Mouse (Mus musculus) C2C12 (cell line): Measurements from ENCODE around the gene Ccpg1. TPM values are rescaled to one million over a fixed set of nuclear protein-coding genes. Genes with fewer than 3 reads are reported as not detected.

Source experiments
- H3K27me3 ChIP-seq: one replicate; pipeline ENCODE4 v1.6.1; 2011; ENCODE audit not compliant: control insufficient read depth, insufficient read depth, insufficient read length
- H3K36me3 ChIP-seq: one replicate; pipeline ENCODE4 v1.6.1; 2011; ENCODE audit not compliant: control insufficient read depth, insufficient read depth
- H3K4me3 ChIP-seq: one replicate; pipeline ENCODE4 v1.5.1; 2011; ENCODE audit warnings: mild to moderate bottlenecking, control low read depth; ENCODE audit not compliant: poor library complexity, insufficient read depth, severe bottlenecking
- H3K79me2 ChIP-seq: one replicate; pipeline ENCODE4 v1.6.1; 2011; ENCODE audit not compliant: control insufficient read depth, insufficient read depth
- H3K79me3 ChIP-seq: one replicate; pipeline ENCODE4 v1.6.1; 2011; ENCODE audit warnings: low read depth, control low read depth
- H3ac ChIP-seq: one replicate; pipeline ENCODE3; 2011; ENCODE audit warnings: low read depth; ENCODE audit not compliant: control insufficient read depth, insufficient read length
- CEBPB ChIP-seq: IDR thresholded peaks from one replicate; pipeline ENCODE4 v1.6.1; 2011; ENCODE audit warnings: low read depth, mild to moderate bottlenecking, control low read depth, moderate library complexity
- CTCF ChIP-seq: IDR thresholded peaks from one replicate; pipeline ENCODE4 v1.5.1; 2011; ENCODE audit not compliant: control insufficient read depth, insufficient read depth, insufficient read length
- FOSL1 ChIP-seq: IDR thresholded peaks from one replicate; pipeline ENCODE4 v1.8.0; 2011; ENCODE audit warnings: mild to moderate bottlenecking, low read length; ENCODE audit not compliant: poor library complexity, insufficient read depth, severe bottlenecking
- MAX ChIP-seq: IDR thresholded peaks from one replicate; pipeline ENCODE4 v1.6.1; 2011; ENCODE audit warnings: mild to moderate bottlenecking, control low read depth
- MYOD1 ChIP-seq: IDR thresholded peaks from one replicate; pipeline ENCODE4 v1.6.1; 2011; ENCODE audit warnings: low read depth; ENCODE audit not compliant: control insufficient read depth, insufficient read length
- MYOG ChIP-seq: IDR thresholded peaks from one replicate; pipeline ENCODE4 v1.6.1; 2011; ENCODE audit not compliant: control insufficient read depth, insufficient read length; ENCODE audit errors: extremely low read depth
- USF1 ChIP-seq: IDR thresholded peaks from one replicate; pipeline ENCODE4 v1.6.1; 2011; ENCODE audit warnings: low read depth, mild to moderate bottlenecking, control low read depth, moderate library complexity
- microRNA-seq: library from miRNA; unstranded; fragments of <30 nt; microRNA quantifications from one replicate; pipeline ENCODE4, GENCODE M21; 2019; ENCODE audit warnings: borderline microRNAs expressed
- polyA plus RNA-seq: library from polyadenylated mRNA; unstranded; fragments of >200 nt; fragmentation: generic; extraction: Trizol; gene quantifications from one replicate; pipeline ENCODE4 v1.2.1, GENCODE M21; 2012; ENCODE audit warnings: missing spikeins

The Ccpg1 gene
- polyA plus RNA-seq, 1 experiment, result 3.5 TPM

DNA sequence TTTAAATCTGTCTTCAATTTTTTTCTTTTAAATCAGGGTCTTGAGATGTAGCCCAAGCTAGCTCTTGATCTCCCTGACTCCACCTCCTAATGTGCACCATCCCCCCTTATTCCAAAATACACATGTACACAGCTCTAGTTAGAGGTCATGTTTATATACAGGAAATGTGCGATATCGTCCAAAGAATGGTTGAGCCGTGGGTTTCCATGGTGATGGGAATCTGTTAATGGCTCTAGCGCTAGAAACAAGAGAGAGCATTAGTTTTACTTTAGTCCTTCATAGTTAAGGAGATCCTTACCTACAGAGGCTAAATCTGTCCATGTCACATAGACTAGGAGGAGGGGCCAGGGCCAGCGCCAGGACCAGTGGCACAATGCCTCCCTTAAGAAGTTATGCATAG lies 64.6 kb downstream of the Ccpg1 start:
- peaks cover 13% of the 10 kb centered on the region for H3K27me3 ChIP-seq
- H3K36me3 ChIP-seq, result no peaks in the 10 kb centered on the region
- TF ChIP-seq MYOD1 (no peak), MAX (no peak), MYOG (no peak), FOSL1 (no peak), USF1 (no peak), CEBPB (no peak), CTCF (no peak)
- no peak overlapping the region for H3ac ChIP-seq
- H3K4me3 ChIP-seq, result no peak overlapping the region
- H3K79me2 ChIP-seq, result no peaks in the 10 kb centered on the region
- H3K79me3 ChIP-seq, result no peaks in the 10 kb centered on the region

DNA sequence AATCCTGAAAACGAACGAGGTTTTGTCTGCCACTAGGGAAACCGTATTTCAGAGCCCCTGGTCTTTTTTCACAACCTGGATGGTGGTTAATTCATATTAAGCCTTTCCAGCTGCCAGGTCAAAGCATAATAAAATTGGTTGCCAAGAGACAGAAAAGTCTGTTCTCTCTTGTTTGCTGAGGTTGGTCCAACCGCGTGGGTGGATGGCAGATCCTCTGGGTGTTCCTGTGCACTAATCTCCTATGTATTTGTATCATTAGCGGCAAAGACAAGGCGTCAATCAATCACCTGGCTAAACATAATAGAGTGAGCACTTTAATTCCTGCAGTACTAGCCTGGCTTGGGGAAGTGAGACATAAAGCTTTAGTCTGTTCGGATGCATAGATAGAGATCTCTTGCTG lies 65.4 kb downstream of the Ccpg1 start:
- Histone ChIP-seq H3K4me3 (no peak overlapping the region), H3K79me3 (no peaks in the 10 kb centered on the region), H3K36me3 (no peaks in the 10 kb centered on the region), H3ac (no peak overlapping the region), H3K79me2 (no peaks in the 10 kb centered on the region), H3K27me3 (peaks cover 12% of the 10 kb centered on the region)
- TF ChIP-seq MAX, result no peak
- TF ChIP-seq CEBPB, result no peak
- no peak for TF ChIP-seq USF1

DNA sequence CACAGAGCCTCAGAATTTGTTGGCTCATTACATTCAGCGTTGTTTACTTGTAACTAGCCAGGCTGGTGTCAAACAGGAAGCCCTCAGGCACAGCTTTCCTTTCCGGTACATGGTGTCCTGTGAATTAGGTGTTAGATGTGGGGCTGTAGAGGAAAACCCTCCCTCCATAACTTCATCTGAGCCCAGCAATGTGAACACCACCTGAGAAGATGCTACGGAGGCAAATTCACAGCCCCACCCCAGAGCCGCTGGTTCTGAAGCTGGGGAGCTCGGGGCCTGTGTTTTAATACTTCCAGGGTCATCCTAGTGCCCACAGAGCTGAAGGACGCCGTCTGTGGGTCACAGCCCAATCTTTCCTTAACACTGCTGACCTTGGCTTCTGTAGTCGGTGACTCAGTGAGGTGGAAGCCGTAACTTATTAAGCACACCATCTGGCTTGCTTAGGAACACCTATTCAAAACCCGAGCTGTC lies 70.2 kb downstream of the Ccpg1 start:
- H3K27me3 ChIP-seq, result peaks cover 12% of the 10 kb centered on the region
- no peak overlapping the region for H3ac ChIP-seq
- no peaks in the 10 kb centered on the region for H3K36me3 ChIP-seq
- no peak for TF ChIP-seq CTCF
- TF ChIP-seq MYOG, result no peak
- no peak for TF ChIP-seq MYOD1
- TF ChIP-seq CEBPB, result no peak
- H3K79me3 ChIP-seq, result no peaks in the 10 kb centered on the region
- H3K4me3 ChIP-seq, result no peak overlapping the region
- no peaks in the 10 kb centered on the region for H3K79me2 ChIP-seq

DNA sequence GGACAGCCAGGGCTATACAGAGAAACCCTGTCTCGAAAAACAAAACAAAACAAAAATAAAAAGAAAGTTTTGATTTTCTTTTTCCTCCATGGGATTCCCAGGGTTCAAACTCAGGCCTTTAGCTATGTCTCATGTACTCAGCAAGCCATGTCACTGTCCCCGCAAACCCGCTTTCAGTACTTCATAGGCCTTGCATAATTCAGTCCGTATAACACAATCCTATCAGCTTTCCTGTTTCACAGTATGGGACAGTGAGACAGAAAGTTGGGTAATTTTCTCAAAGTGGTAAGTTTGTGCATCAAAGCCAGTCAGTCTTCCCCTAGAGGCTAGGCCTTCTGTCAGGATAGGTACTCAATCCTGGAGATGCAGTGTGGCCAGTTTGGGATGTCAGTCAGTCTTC lies 74.0 kb downstream of the Ccpg1 start:
- Histone ChIP-seq H3K79me2 (no peaks in the 10 kb centered on the region), H3K36me3 (no peaks in the 10 kb centered on the region), H3K4me3 (no peak overlapping the region), H3ac (no peak overlapping the region), H3K27me3 (peaks cover 9% of the 10 kb centered on the region), H3K79me3 (no peaks in the 10 kb centered on the region)
- no peak for TF ChIP-seq USF1
- no peak for TF ChIP-seq FOSL1
- TF ChIP-seq CTCF, result no peak
- TF ChIP-seq CEBPB, result no peak
- no peak for TF ChIP-seq MYOG
- TF ChIP-seq MYOD1, result no peak
- no peak for TF ChIP-seq MAX

DNA sequence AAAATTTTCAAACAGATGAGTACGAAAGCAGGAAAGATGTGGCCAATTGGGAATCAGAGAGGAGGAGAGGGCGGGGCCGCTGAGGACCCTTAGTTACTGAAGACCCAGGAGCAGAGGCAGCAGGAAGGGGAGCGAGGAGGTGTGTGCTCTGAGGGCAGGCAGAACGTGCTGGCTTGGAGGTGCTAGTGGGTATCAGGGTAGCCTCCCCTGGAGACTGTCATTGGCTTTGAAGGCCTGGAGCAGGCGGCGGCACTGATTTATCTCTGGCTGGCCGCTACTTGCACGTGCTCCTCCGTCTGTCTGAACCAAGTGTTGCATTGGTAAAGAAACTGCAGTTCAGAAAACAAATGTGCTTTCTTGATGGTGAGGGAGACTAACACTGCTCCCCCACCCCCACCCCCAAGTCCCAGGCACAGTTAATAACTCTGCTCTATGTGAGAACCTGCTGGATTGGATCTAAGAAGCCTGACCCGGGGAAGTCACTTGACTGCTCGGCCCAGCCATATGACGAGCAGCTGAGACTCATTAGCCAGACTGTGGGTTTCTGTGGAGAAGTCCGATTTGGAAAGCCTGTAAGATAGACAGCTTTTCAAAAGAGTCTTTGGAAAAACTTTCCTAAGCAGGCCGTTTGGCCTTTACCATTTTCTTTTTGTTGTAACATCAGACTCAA lies 78.5 kb downstream of the Ccpg1 start:
- H3ac ChIP-seq, result no peak overlapping the region
- H3K79me2 ChIP-seq, result no peaks in the 10 kb centered on the region
- no peak overlapping the region for H3K4me3 ChIP-seq
- TF ChIP-seq FOSL1, result no peak
- no peak for TF ChIP-seq USF1
- no peak for TF ChIP-seq MYOG
- TF ChIP-seq MYOD1, result no peak
- TF ChIP-seq CEBPB, result no peak
- no peak for TF ChIP-seq MAX
- no peak for TF ChIP-seq CTCF
- H3K36me3 ChIP-seq, result no peaks in the 10 kb centered on the region
- H3K27me3 ChIP-seq, result peaks cover 6% of the 10 kb centered on the region
- H3K79me3 ChIP-seq, result no peaks in the 10 kb centered on the region

Small RNAs within 50 kb of the gene (microRNA-seq; reads per million reads assigned to microRNA genes)
- not detected for gene Gm27353

Other genes starting within 250 kb of the Ccpg1 start
- gene Prtg, start 178.6 kb upstream of the Ccpg1 start, polyA plus RNA-seq, result 0.59 TPM
- 0.04 TPM for gene Pygo1, start 59.8 kb upstream of the Ccpg1 start, polyA plus RNA-seq
- gene Dyx1c1, start 26.6 kb upstream of the Ccpg1 start, polyA plus RNA-seq, result 0.02 TPM
- gene Gm44503, start 26.6 kb upstream of the Ccpg1 start, polyA plus RNA-seq, result not detected
- 1.8 TPM for gene Ccpg1os, start within 50 bp of the Ccpg1 start, polyA plus RNA-seq
- 5.9 TPM for gene Pigb, start 54.9 kb downstream of the Ccpg1 start, polyA plus RNA-seq
- 0.06 TPM for gene Rab27a, start 59.4 kb downstream of the Ccpg1 start, polyA plus RNA-seq
- gene Khdc3, start 116.4 kb downstream of the Ccpg1 start, polyA plus RNA-seq, result not detected
- gene Gm20509, start 117.0 kb downstream of the Ccpg1 start, polyA plus RNA-seq, result not detected
- 62.5 TPM for gene Rsl24d1, start 128.0 kb downstream of the Ccpg1 start, polyA plus RNA-seq